Mouse (Mus musculus): ENCODE measurements around the gene Hfm1. TPM values are rescaled to one million over a fixed set of nuclear protein-coding genes. Genes with fewer than 3 reads are reported as not detected.

The Hfm1 gene
- polyA plus RNA-seq, 2 experiments, result 0.06 to 0.09 TPM

DNA sequence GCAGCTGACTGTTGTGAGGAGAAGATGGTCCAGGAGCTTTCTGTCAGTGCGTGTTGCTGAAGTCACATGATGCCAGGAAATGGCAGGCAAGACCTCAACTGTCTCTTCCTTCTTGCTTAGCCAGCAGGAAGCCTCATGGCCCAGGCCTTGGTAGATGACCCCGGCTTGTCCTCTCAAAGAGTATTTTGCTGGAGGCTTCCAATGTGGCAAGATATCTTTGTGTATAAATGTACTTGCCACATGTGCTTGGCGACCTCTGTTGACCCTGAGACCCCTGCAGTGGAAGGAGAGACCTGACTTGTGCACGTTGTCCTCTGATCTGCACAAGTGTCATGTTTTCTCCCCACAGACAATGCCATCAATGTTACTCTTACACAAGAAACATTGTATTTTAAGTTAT lies 95.3 kb downstream of the Hfm1 start:
- H3K9ac ChIP-seq (replicated peaks), result no peak overlapping the region
- H3K27me3 ChIP-seq (ENCODE audit: control insufficient read depth, insufficient read depth, low read length), result no peaks in the 10 kb centered on the region
- no peak overlapping the region for H3K4me2 ChIP-seq (ENCODE audit: low read depth)
- WGBS (ENCODE audit: insufficient replicate concordance), result 33% methylated on average over 4 of the region's 4 CpGs
- H3K27ac ChIP-seq, result no peak overlapping the region
- H3K4me1 ChIP-seq (replicated peaks; ENCODE audit: control insufficient read depth in 2 of 2, insufficient read depth in 2 of 2, low read length in 1 of 2), result no peaks in the 10 kb centered on the region
- no peaks in the 10 kb centered on the region for H3K36me3 ChIP-seq (replicated peaks; ENCODE audit: control insufficient read depth, insufficient read depth, low read depth)
- no peak overlapping the region for H3K4me3 ChIP-seq (ENCODE audit: insufficient read depth in 1 of 2, low read depth in 2 of 2, low read length in 2 of 2)
- TF ChIP-seq CTCF (IDR thresholded peaks at IDR 0.05; ENCODE audit: low read depth) (no peak), EP300 (IDR thresholded peaks at IDR 0.05; ENCODE audit: low read depth) (no peak)
- no peak for ATAC-seq (ENCODE audit: insufficient read depth)
- no peaks in the 10 kb centered on the region for H3K9me3 ChIP-seq (ENCODE audit: control insufficient read depth, low read length)
- DNase-seq (ENCODE audit: low read depth in 3 of 3, low spot score in 3 of 3), result no peak

DNA sequence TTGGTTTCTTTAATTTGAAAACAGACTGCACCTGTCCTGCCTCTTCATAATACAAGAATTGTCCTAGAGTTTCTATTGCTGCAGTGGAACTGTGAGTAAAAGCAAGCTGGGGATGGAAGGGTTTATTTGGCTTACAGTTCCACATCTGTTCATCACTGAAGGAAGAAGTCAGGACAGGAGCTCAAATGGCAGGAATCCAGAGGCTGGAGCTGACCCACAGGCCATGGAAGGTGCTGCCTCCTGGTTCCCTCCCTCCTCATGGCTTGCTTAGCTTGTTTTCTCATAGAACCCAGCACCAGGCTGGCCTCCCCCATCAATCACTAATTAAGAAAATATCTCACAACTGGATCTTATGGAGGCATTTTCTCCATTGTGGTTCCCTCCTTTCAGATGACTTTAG lies 99.4 kb downstream of the Hfm1 start:
- no peak overlapping the region for H3K4me3 ChIP-seq (ENCODE audit: insufficient read depth in 1 of 2, low read depth in 2 of 2, low read length in 2 of 2)
- H3K9me3 ChIP-seq (ENCODE audit: control insufficient read depth, low read length), result no peaks in the 10 kb centered on the region
- ATAC-seq (ENCODE audit: insufficient read depth) (no peak), DNase-seq (ENCODE audit: low read depth in 3 of 3, low spot score in 3 of 3) (no peak)
- TF ChIP-seq CTCF (IDR thresholded peaks at IDR 0.05; ENCODE audit: low read depth), result no peak
- H3K9ac ChIP-seq (replicated peaks), result no peak overlapping the region
- no peaks in the 10 kb centered on the region for H3K36me3 ChIP-seq (replicated peaks; ENCODE audit: control insufficient read depth, insufficient read depth, low read depth)
- no peaks in the 10 kb centered on the region; the same call in 1 of the 2 replicates for H3K27me3 ChIP-seq (ENCODE audit: control insufficient read depth, insufficient read depth, low read length)
- no peak overlapping the region for H3K4me2 ChIP-seq (ENCODE audit: low read depth)
- H3K27ac ChIP-seq, result no peak overlapping the region
- no peaks in the 10 kb centered on the region for H3K4me1 ChIP-seq (replicated peaks; ENCODE audit: control insufficient read depth in 2 of 2, insufficient read depth in 2 of 2, low read length in 1 of 2)

DNA sequence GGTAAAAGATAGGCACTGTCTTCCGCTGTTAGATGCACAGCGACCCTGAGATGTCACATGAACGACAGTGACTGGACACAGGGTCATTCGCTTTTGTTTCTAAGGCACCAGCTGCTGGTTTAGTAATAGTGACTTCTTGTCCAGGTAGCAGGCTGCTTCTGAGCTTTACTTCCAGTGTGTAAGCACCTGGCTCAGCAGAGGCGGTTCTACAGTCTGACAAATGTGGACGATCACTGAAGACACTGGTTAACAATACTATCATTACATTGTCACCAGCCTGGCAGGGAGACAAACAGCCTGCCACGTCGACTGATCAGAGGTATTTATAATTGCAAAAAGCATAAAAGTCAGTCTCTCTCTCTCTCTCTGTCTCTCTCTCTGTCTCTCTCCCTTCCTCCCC lies 100.1 kb downstream of the Hfm1 start:
- Histone ChIP-seq H3K36me3 (replicated peaks; ENCODE audit: control insufficient read depth, insufficient read depth, low read depth) (no peaks in the 10 kb centered on the region), H3K27me3 (ENCODE audit: control insufficient read depth, insufficient read depth, low read length) (no peaks in the 10 kb centered on the region; the same call in 1 of the 2 replicates), H3K4me3 (ENCODE audit: insufficient read depth in 1 of 2, low read depth in 2 of 2, low read length in 2 of 2) (no peak overlapping the region), H3K9me3 (ENCODE audit: control insufficient read depth, low read length) (no peaks in the 10 kb centered on the region), H3K27ac (no peak overlapping the region), H3K4me1 (replicated peaks; ENCODE audit: control insufficient read depth in 2 of 2, insufficient read depth in 2 of 2, low read length in 1 of 2) (no peaks in the 10 kb centered on the region), H3K4me2 (ENCODE audit: low read depth) (no peak overlapping the region; the same call in 1 of the 2 replicates), H3K9ac (replicated peaks) (no peak overlapping the region)
- no peak for TF ChIP-seq CTCF (IDR thresholded peaks at IDR 0.05; ENCODE audit: low read depth)
- TF ChIP-seq EP300 (IDR thresholded peaks at IDR 0.05; ENCODE audit: low read depth), result no peak
- ATAC-seq (ENCODE audit: insufficient read depth) (no peak), DNase-seq (ENCODE audit: low read depth in 3 of 3, low spot score in 3 of 3) (no peak)
- WGBS (ENCODE audit: insufficient replicate concordance), result 55% methylated on average over 8 of the region's 8 CpGs

DNA sequence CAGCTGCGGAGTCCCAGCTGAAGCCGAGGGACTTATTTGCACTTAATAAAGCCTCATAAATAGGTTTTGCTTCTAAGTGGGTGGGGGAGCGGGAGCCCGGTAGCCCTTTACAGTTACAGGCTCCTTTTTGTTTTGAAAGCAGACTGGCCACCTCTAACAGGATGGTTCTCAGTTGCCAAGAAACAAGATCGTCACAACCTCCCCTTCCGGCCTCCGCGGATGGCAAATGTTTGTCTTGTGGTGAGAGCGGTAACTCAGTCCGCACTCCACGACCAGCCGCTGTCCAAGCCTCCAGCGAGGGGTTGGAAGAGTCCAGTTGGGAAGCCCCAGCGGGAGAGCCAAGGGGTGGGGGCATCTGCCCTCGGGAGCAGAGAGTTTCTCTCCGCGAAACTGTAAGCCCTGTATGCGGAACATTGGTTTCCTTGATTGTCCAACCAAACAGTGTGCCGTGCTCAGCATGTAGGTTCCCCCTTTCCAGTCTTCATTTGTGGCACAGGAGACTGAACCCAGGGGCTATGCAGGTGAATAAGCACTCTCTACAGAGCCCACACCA lies 100.7 kb downstream of the Hfm1 start:
- no peaks in the 10 kb centered on the region; the same call in 1 of the 2 replicates for H3K27me3 ChIP-seq (ENCODE audit: control insufficient read depth, insufficient read depth, low read length)
- H3K27ac ChIP-seq, result no peak overlapping the region
- WGBS (ENCODE audit: insufficient replicate concordance), result 15% methylated on average over 19 of the region's 19 CpGs
- peak overlapping the region; percentile 38 for H3K4me2 ChIP-seq (ENCODE audit: low read depth)
- DNase-seq (ENCODE audit: low read depth in 3 of 3, low spot score in 3 of 3), result no peak
- TF ChIP-seq CTCF (IDR thresholded peaks at IDR 0.05; ENCODE audit: low read depth) (no peak), EP300 (IDR thresholded peaks at IDR 0.05; ENCODE audit: low read depth) (no peak)
- H3K9me3 ChIP-seq (ENCODE audit: control insufficient read depth, low read length), result no peaks in the 10 kb centered on the region
- no peak overlapping the region for H3K9ac ChIP-seq (replicated peaks)
- no peaks in the 10 kb centered on the region for H3K4me1 ChIP-seq (replicated peaks; ENCODE audit: control insufficient read depth in 2 of 2, insufficient read depth in 2 of 2, low read length in 1 of 2)
- peak overlapping the region in 1 of 2 experiments; percentile 40; a peak in 2 of 4 replicates for H3K4me3 ChIP-seq (ENCODE audit: insufficient read depth in 1 of 2, low read depth in 2 of 2, low read length in 2 of 2)
- ATAC-seq (ENCODE audit: insufficient read depth), result no peak
- no peaks in the 10 kb centered on the region for H3K36me3 ChIP-seq (replicated peaks; ENCODE audit: control insufficient read depth, insufficient read depth, low read depth)

DNA sequence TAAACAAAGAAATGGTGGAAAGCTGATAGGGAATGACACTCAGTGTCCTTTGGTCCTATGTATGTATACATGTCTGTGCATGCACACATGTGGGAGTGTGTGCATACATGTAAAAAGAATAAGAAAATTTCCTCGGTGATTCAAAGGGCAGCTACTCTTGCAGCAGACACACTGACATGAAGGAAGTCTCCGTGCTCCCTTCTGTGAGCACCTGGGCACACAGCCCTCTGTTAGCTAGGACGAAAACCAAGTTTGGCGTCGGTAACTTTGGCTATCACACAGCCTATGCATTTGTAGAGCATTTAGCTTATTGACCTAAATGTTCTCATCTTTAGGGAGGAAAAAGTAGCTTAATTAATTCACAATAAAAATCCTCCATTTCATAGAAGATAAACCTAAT lies 101.4 kb downstream of the Hfm1 start:
- DNase-seq (ENCODE audit: low read depth in 3 of 3, low spot score in 3 of 3) (no peak), ATAC-seq (ENCODE audit: insufficient read depth) (no peak)
- no peaks in the 10 kb centered on the region for H3K36me3 ChIP-seq (replicated peaks; ENCODE audit: control insufficient read depth, insufficient read depth, low read depth)
- H3K9ac ChIP-seq (replicated peaks), result no peak overlapping the region
- no peak overlapping the region for H3K4me3 ChIP-seq (ENCODE audit: insufficient read depth in 1 of 2, low read depth in 2 of 2, low read length in 2 of 2)
- no peaks in the 10 kb centered on the region; the same call in 1 of the 2 replicates for H3K27me3 ChIP-seq (ENCODE audit: control insufficient read depth, insufficient read depth, low read length)
- 67% methylated on average over 5 of the region's 5 CpGs for WGBS (ENCODE audit: insufficient replicate concordance)
- no peak overlapping the region for H3K27ac ChIP-seq
- TF ChIP-seq CTCF (IDR thresholded peaks at IDR 0.05; ENCODE audit: low read depth) (no peak), EP300 (IDR thresholded peaks at IDR 0.05; ENCODE audit: low read depth) (no peak)
- H3K4me1 ChIP-seq (replicated peaks; ENCODE audit: control insufficient read depth in 2 of 2, insufficient read depth in 2 of 2, low read length in 1 of 2), result no peaks in the 10 kb centered on the region
- H3K4me2 ChIP-seq (ENCODE audit: low read depth), result no peak overlapping the region
- H3K9me3 ChIP-seq (ENCODE audit: control insufficient read depth, low read length), result no peaks in the 10 kb centered on the region

Measured in liver, embryonic 14.5 days (tissue).